Mouse (Mus musculus) left cerebral cortex, adult 11 months (tissue): Measurements from ENCODE around the gene Brk1.

Experiments
- DNase-seq: peaks from one replicate; pipeline ENCODE4 v3.0.0; 2022; ENCODE audit warnings: low spot score

Gene Brk1

GRCm38 (mm10) chr6:113604432-113605223, at the start of gene Brk1:
TSS of gene Brk1 (plus strand) at chr6:113604772.
- peak; percentile 84 for DNase-seq

- no peak for DNase-seq
These were observed 44.8 kb upstream of the Brk1 start for GRCm38 (mm10) chr6:113559736-113560135.

GRCm38 (mm10) chr6:113564557-113564956, 40.0 kb upstream of the Brk1 start:
- DNase-seq = no peak

- DNase-seq = peak; percentile 50
These were observed 28.5 kb upstream of the Brk1 start for GRCm38 (mm10) chr6:113576044-113576443.

- DNase-seq = no peak
These were observed 25.3 kb upstream of the Brk1 start for GRCm38 (mm10) chr6:113579306-113579705.

GRCm38 (mm10) chr6:113583023-113583422, 21.5 kb upstream of the Brk1 start:
- no peak for DNase-seq

- no peak for DNase-seq
These were observed 19.5 kb upstream of the Brk1 start for GRCm38 (mm10) chr6:113585065-113585464.

GRCm38 (mm10) chr6:113586466-113587183, 17.9 kb upstream of the Brk1 start:
- no peak for DNase-seq

- DNase-seq = no peak
These were observed 11.9 kb upstream of the Brk1 start for GRCm38 (mm10) chr6:113592637-113593036.

- no peak for DNase-seq
These were observed 6.6 kb upstream of the Brk1 start for GRCm38 (mm10) chr6:113597945-113598344.

- DNase-seq = no peak
These were observed 4.7 kb upstream of the Brk1 start for GRCm38 (mm10) chr6:113599833-113600232.

- DNase-seq = no peak
These were observed 3.9 kb upstream of the Brk1 start, which contains the start of gene Fancd2os for GRCm38 (mm10) chr6:113600543-113601139. TSS of gene Fancd2os (minus strand) at chr6:113600715.

GRCm38 (mm10) chr6:113602821-113603220, 1.8 kb upstream of the Brk1 start:
- no peak for DNase-seq

- no peak for DNase-seq
These were observed 579 bp upstream of the Brk1 start for GRCm38 (mm10) chr6:113603993-113604392.

- no peak for DNase-seq
These were observed 613 bp downstream of the Brk1 start for GRCm38 (mm10) chr6:113605224-113605545.

- no peak for DNase-seq
These were observed 4.3 kb downstream of the Brk1 start for GRCm38 (mm10) chr6:113608871-113609270.

- no peak for DNase-seq
These were observed 4.7 kb downstream of the Brk1 start for GRCm38 (mm10) chr6:113609293-113609692.

- DNase-seq = peak; percentile 64
These were observed 7.8 kb downstream of the Brk1 start for GRCm38 (mm10) chr6:113612258-113612969.

- DNase-seq = no peak
These were observed 9.6 kb downstream of the Brk1 start for GRCm38 (mm10) chr6:113614152-113614551.

- DNase-seq = no peak
These were observed 10.4 kb downstream of the Brk1 start for GRCm38 (mm10) chr6:113614997-113615396.

GRCm38 (mm10) chr6:113615489-113615888, 10.9 kb downstream of the Brk1 start:
- DNase-seq = no peak

GRCm38 (mm10) chr6:113623386-113623785, 18.8 kb downstream of the Brk1 start:
- no peak for DNase-seq
